Mouse (Mus musculus) left cerebral cortex, adult 8-10 months (tissue): ENCODE data around the gene Fkbp8. TPM values are rescaled to one million over a fixed set of nuclear protein-coding genes. Genes with fewer than 3 reads are reported as not detected.
A peak's percentile ranks its signal among the peaks of the same experiment; 100 is the strongest.
"Not testable (repeated sequence)": the region's sequence is repeated elsewhere in the genome, so short reads cannot be mapped to it uniquely, and the experiment has no call there.

Experiments used
- DNase-seq, 2 experiments: peaks; one replicate each; pipeline ENCODE4 v3.0.0; 2022; ENCODE audit warnings: low spot score in 2 of 2
- total RNA-seq, 4 experiments: library from RNA; stranded (reverse); gene quantifications; 2 replicates each; pipeline ENCODE4 v1.2.4; 2022

Gene Fkbp8
- total RNA-seq, 4 experiments from 2014 or later: 419 to 440 (median 422) TPM

GRCm38 (mm10) chr8:70501820-70502529 lies 25.5 kb upstream of the Fkbp8 start:
- DNase-seq: no peak

GRCm38 (mm10) chr8:70502540-70502939 lies 25.0 kb upstream of the Fkbp8 start:
- no peak for DNase-seq

- no peak for DNase-seq
Measured at GRCm38 (mm10) chr8:70503062-70503750, 24.3 kb upstream of the Fkbp8 start.

- DNase-seq: no peak
Measured at GRCm38 (mm10) chr8:70504291-70504716, 23.2 kb upstream of the Fkbp8 start.

GRCm38 (mm10) chr8:70504851-70505250 lies 22.7 kb upstream of the Fkbp8 start:
- peak; percentile 58 to 61 for DNase-seq

- DNase-seq: peak in 1 of 2 experiments; percentile 56
Measured at GRCm38 (mm10) chr8:70505698-70506327, 21.7 kb upstream of the Fkbp8 start.

- peak; percentile 87 to 91 for DNase-seq
Measured at GRCm38 (mm10) chr8:70506328-70507026, 21.0 kb upstream of the Fkbp8 start, which contains the start of gene Rex1bd. TSS of gene Rex1bd (minus strand) at chr8:70506752.

- DNase-seq: no peak
Measured at GRCm38 (mm10) chr8:70507027-70507393, 20.5 kb upstream of the Fkbp8 start.

GRCm38 (mm10) chr8:70509281-70509952 lies 18.1 kb upstream of the Fkbp8 start:
- no peak for DNase-seq

- peak; percentile 93 to 96 for DNase-seq
Measured at GRCm38 (mm10) chr8:70510228-70510915, 17.2 kb upstream of the Fkbp8 start, which contains the start of gene Uba52. TSS of gene Uba52 (minus strand) at chr8:70510801.

- not testable (repeated sequence) for DNase-seq
Measured at GRCm38 (mm10) chr8:70511174-70511573, 16.4 kb upstream of the Fkbp8 start.

GRCm38 (mm10) chr8:70511770-70512169 lies 15.8 kb upstream of the Fkbp8 start:
- no peak for DNase-seq

- DNase-seq: no peak
Measured at GRCm38 (mm10) chr8:70512253-70512903, 15.1 kb upstream of the Fkbp8 start.

- no peak for DNase-seq
Measured at GRCm38 (mm10) chr8:70513441-70513840, 14.1 kb upstream of the Fkbp8 start.

GRCm38 (mm10) chr8:70517940-70518643 lies 9.4 kb upstream of the Fkbp8 start:
- DNase-seq: no peak

GRCm38 (mm10) chr8:70519043-70519442 lies 8.5 kb upstream of the Fkbp8 start:
- DNase-seq: no peak

GRCm38 (mm10) chr8:70519606-70520005 lies 7.9 kb upstream of the Fkbp8 start:
- no peak for DNase-seq

- DNase-seq: peak; percentile 90 to 96
Measured at GRCm38 (mm10) chr8:70522592-70523403, 4.7 kb upstream of the Fkbp8 start.
